Mouse (Mus musculus): ENCODE measurements at regions not wholly inside any gene's neighbourhood (a gene's known extent, or its start where the extent isn't known, plus 50 kb on each side); places are given as distances from the start of the nearest gene placed in this dataset.

- TF ChIP-seq CTCF (IDR thresholded peaks at IDR 0.05; ENCODE audit: low read depth, low read length) (no peak), POLR2A (IDR thresholded peaks at IDR 0.05; ENCODE audit: extremely low read depth, insufficient read depth, low read length) (no peak)
These were observed 86.7 kb upstream of the Zc3h12a start for GRCm38 (mm10) chr4:125214306-125214705.
